Mouse (Mus musculus) stomach, embryonic 15.5 days (tissue): ENCODE results near the gene Tmsb15b2. TPM values are rescaled to one million over a fixed set of nuclear protein-coding genes. Genes with fewer than 3 reads are reported as not detected.
"Not testable (repeated sequence)": the region's sequence is repeated elsewhere in the genome, so short reads cannot be mapped to it uniquely, and the experiment has no call there.

Source experiments
- ATAC-seq: fragments of 200-750 bp; cut with Nextera tagmentation; 2 replicates; pipeline ENCODE4 v1.8.0; 2017; ENCODE audit warnings: low read depth, moderate number of reproducible peaks, moderate TSS enrichment; ENCODE audit not compliant: insufficient read depth, low FRiP score
- H3K27ac ChIP-seq: fragments of 300-500 bp; sonication (generic); 2 replicates; pipeline ENCODE4 v1.5.1; 2015; ENCODE audit warnings: mild to moderate bottlenecking, inconsistent platforms
- H3K27me3 ChIP-seq: fragments of 300-500 bp; sonication (generic); replicated peaks from 2 replicates; pipeline ENCODE4 v1.6.1; 2015; ENCODE audit warnings: inconsistent platforms
- H3K36me3 ChIP-seq: fragments of 300-500 bp; sonication (generic); 2 replicates; pipeline ENCODE4 v1.6.1; 2015; ENCODE audit warnings: inconsistent platforms
- H3K4me1 ChIP-seq: fragments of 300-500 bp; sonication (generic); 2 replicates; pipeline ENCODE4 v1.6.1; 2015; ENCODE audit warnings: inconsistent platforms
- H3K4me2 ChIP-seq: fragments of 300-500 bp; sonication (generic); 2 replicates; pipeline ENCODE4 v1.6.1; 2015; ENCODE audit warnings: mild to moderate bottlenecking, inconsistent platforms
- H3K4me3 ChIP-seq: fragments of 300-500 bp; sonication (generic); replicated peaks from 2 replicates; pipeline ENCODE4 v1.5.1; 2015; ENCODE audit warnings: inconsistent platforms
- H3K9ac ChIP-seq: fragments of 300-500 bp; sonication (generic); 2 replicates; pipeline ENCODE4 v1.6.1; 2015; ENCODE audit warnings: inconsistent platforms
- H3K9me3 ChIP-seq: fragments of 300-500 bp; sonication (generic); 2 replicates; pipeline ENCODE4 v1.6.1; 2016; ENCODE audit warnings: inconsistent platforms
- WGBS: fragments of 180-500 bp; shearing (Covaris S2); methylation state at CpG from one replicate; pipeline ENCODE4 v1.1.7; 2015; 5-methylcytosine and 5-hydroxymethylcytosine counted together
- polyA plus RNA-seq: library from polyadenylated mRNA; unstranded; fragments of >200 nt; fragmentation: Nextera tagmentation; extraction: Ambion mirVana; gene quantifications from 2 replicates; pipeline ENCODE4 v1.2.1, GENCODE M21; 2015

Gene Tmsb15b2
- 41.3 and 52.1 TPM in 2 replicates for polyA plus RNA-seq

DNA sequence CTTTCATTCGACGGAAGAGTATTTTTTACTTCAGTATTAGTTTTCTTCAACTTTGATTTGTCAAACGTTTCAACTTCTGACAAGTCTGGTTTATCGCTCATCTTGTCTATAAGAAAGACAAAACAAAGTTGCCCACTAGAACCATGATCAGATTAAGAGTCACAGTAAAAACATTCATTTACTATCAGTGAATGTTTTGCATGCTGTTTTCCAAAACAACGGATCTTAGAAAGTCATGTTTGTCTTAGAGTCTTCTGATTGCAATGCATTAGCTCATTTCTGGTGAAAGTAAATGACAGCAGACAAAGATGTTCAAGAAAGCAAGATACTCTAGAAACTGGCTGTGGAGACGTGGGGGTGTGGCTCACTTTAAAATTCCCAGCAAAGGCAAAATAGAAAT lies at the start of gene Tmsb15b2:
TSS of gene Tmsb15b2 (minus strand) at position 101 of the 400 bp plus-strand sequence.
- not testable (repeated sequence) for H3K9me3 ChIP-seq, H3K36me3 ChIP-seq, H3K27ac ChIP-seq, H3K27me3 ChIP-seq, H3K4me1 ChIP-seq, ATAC-seq
- WGBS, result 82% methylated on average over 6 of the region's 6 CpGs
- H3K9ac ChIP-seq, result peak within 1 kb of the TSS; percentile 34; the same call in 1 of the 2 replicates
- peak within 1 kb of the TSS; percentile 45 for H3K4me3 ChIP-seq
- H3K4me2 ChIP-seq, result peak within 1 kb of the TSS; percentile 54

- H3K4me3 ChIP-seq, result no peak overlapping the region
- no peak for ATAC-seq
- H3K4me2 ChIP-seq, result no peak overlapping the region
- H3K4me1 ChIP-seq, result no peaks in the 10 kb centered on the region
- no peaks in the 10 kb centered on the region for H3K9me3 ChIP-seq
- H3K27ac ChIP-seq, result no peak overlapping the region
- H3K36me3 ChIP-seq, result no peaks in the 10 kb centered on the region
- 26% methylated on average over 1 of the region's 1 CpGs for WGBS
- no peak overlapping the region for H3K9ac ChIP-seq
- H3K27me3 ChIP-seq, result no peaks in the 10 kb centered on the region
Observed at GRCm38 (mm10) chrX:137019310-137019709, 44.0 kb upstream of the Tmsb15b2 start.

- WGBS, result 80% methylated on average over 1 of the region's 1 CpGs
- Histone ChIP-seq H3K4me2 (no peak overlapping the region), H3K27me3 (no peaks in the 10 kb centered on the region), H3K27ac (no peak overlapping the region), H3K9me3 (no peaks in the 10 kb centered on the region), H3K9ac (no peak overlapping the region), H3K36me3 (no peaks in the 10 kb centered on the region), H3K4me1 (no peaks in the 10 kb centered on the region), H3K4me3 (no peak overlapping the region)
- ATAC-seq, result no peak
Observed at GRCm38 (mm10) chrX:137017668-137018067, 42.4 kb upstream of the Tmsb15b2 start.

DNA sequence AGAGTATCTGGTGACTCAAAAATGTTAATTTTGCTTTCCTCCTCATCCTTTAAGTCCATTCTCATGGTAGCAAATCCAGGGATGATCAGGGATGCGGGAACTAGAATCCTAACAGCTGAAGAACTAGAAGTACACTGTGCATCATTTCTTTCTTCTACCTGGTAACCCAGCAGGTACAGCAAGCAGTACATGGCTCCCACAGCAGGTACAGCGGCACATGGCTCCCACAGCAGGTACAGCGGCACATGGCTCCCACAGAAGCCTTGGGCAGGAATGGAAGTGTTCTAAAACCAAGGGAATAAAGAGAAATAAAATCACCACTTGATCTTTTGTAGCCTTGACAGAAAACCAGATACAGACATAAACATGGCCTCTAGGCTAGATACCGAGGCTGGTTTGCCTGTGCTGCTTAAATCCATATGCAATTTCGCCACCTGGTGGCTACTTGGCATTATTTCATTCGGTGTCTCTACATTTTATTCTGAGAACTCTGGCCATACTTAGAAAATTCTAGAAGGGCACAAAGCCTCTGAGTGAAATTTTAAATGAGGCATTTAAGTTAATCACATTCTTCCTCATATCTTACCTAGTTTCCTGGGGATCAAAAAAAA lies 39.9 kb upstream of the Tmsb15b2 start:
- WGBS, result 49% methylated on average over 6 of the region's 6 CpGs
- ATAC-seq, result no peak
- no peak overlapping the region for H3K27ac ChIP-seq
- H3K27me3 ChIP-seq, result no peaks in the 10 kb centered on the region
- H3K4me2 ChIP-seq, result no peak overlapping the region
- H3K9me3 ChIP-seq, result no peaks in the 10 kb centered on the region
- H3K4me1 ChIP-seq, result no peaks in the 10 kb centered on the region
- no peaks in the 10 kb centered on the region for H3K36me3 ChIP-seq
- H3K9ac ChIP-seq, result no peak overlapping the region
- H3K4me3 ChIP-seq, result no peak overlapping the region

DNA sequence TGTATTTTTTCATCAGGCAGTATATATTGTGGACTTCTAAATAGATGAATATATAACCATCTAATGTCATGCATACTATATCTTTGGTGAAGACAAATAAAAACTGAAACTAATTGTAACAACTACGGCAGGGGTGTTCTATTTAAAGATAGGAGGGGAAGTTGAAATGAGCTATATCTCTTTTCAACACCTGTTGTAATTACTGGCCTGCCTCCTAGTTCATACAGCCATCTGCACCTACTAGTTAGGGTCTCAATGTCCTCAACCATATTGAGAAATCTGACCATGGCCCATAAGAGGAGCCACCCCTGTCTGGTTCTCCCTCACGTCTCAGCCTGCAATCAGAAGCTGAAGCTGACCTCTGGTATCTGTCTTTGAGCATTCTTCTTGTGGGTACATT lies 21.0 kb upstream of the Tmsb15b2 start:
- Histone ChIP-seq H3K4me3 (no peak overlapping the region), H3K9me3 (no peaks in the 10 kb centered on the region), H3K4me1 (no peaks in the 10 kb centered on the region), H3K27me3 (no peaks in the 10 kb centered on the region), H3K36me3 (no peaks in the 10 kb centered on the region), H3K27ac (no peak overlapping the region), H3K9ac (no peak overlapping the region), H3K4me2 (no peak overlapping the region)
- no peak for ATAC-seq
- WGBS, result 76% methylated on average over 2 of the region's 2 CpGs

- H3K27me3 ChIP-seq, result no peaks in the 10 kb centered on the region
- ATAC-seq, result no peak
- no peaks in the 10 kb centered on the region for H3K4me1 ChIP-seq
- H3K4me2 ChIP-seq, result peak overlapping the region; percentile 70
- H3K36me3 ChIP-seq, result no peaks in the 10 kb centered on the region
- peak overlapping the region; percentile 38; the same call in 1 of the 2 replicates for H3K4me3 ChIP-seq
- H3K9ac ChIP-seq, result no peak overlapping the region
- H3K27ac ChIP-seq, result no peak overlapping the region
- no peaks in the 10 kb centered on the region for H3K9me3 ChIP-seq
- WGBS, result 48% methylated on average over 14 of the region's 14 CpGs
Observed at GRCm38 (mm10) chrX:136993641-136994040, 18.3 kb upstream of the Tmsb15b2 start.

GRCm38 (mm10) chrX:136992978-136993547 lies 17.8 kb upstream of the Tmsb15b2 start, which contains the start of gene Zcchc18:
Zcchc18 (plus strand) TSS chrX:136993155.
- H3K4me2 ChIP-seq, result peak within 1 kb of the TSS; percentile 70
- no peaks in the 10 kb centered on the region for H3K9me3 ChIP-seq
- H3K4me1 ChIP-seq, result no peaks in the 10 kb centered on the region
- H3K36me3 ChIP-seq, result no peaks in the 10 kb centered on the region
- WGBS, result 18% methylated on average over 26 of the region's 26 CpGs
- no peak within 1 kb of the TSS for H3K9ac ChIP-seq
- peak; percentile 87; the same call in 1 of the 2 replicates for ATAC-seq
- no peaks in the 10 kb centered on the region for H3K27me3 ChIP-seq
- H3K27ac ChIP-seq, result no peak within 1 kb of the TSS
- H3K4me3 ChIP-seq, result peak within 1 kb of the TSS; percentile 38

DNA sequence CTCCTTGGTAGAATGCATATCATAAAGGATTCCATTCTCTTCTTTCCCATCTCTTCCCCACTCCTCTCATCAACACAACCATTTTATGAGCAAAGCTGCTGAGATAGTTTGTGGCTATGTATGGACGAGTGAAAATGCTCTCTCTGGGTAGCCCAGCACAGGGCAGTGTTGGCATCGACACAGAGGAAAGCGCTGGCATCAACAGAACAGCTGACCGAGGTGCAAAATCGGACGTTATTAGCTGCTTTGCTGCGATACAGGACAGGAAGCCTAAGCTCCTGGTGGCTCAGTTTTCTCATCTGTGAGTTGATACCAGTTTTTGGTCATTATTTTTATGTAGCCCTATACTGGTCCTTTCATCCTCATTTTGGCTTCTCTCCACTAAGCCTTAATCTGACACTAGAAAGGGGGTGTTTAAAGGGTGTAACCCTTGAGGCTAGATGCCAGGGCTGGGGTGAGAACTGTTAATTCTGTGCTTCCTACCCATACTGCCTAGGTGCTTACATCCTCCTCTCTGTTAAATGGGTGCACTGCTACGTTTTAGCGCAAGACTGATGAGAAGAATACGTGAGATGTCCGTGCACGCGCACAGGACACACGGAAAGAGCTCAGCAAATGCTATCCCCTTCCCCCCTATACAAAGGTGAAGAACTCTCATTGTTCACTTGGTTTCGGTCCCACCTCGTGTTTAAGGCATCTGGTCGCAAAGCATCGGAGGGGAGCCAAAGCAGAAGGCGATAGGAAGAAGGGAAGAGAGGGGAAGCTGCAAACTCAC lies 17.1 kb upstream of the Tmsb15b2 start:
- Histone ChIP-seq H3K4me1 (no peaks in the 10 kb centered on the region), H3K4me3 (peak overlapping the region; percentile 38), H3K4me2 (peak overlapping the region; percentile 70), H3K9me3 (no peaks in the 10 kb centered on the region), H3K9ac (no peak overlapping the region), H3K27ac (no peak overlapping the region), H3K36me3 (no peaks in the 10 kb centered on the region), H3K27me3 (no peaks in the 10 kb centered on the region)
- WGBS, result 18% methylated on average over 19 of the region's 19 CpGs
- ATAC-seq, result no peak

- Histone ChIP-seq H3K4me3 (no peak overlapping the region), H3K9me3 (no peaks in the 10 kb centered on the region), H3K27me3 (no peaks in the 10 kb centered on the region), H3K27ac (no peak overlapping the region), H3K9ac (no peak overlapping the region), H3K4me1 (no peaks in the 10 kb centered on the region), H3K4me2 (no peak overlapping the region), H3K36me3 (no peaks in the 10 kb centered on the region)
- no peak for ATAC-seq
- 62% methylated on average over 2 of the region's 2 CpGs for WGBS
Observed at GRCm38 (mm10) chrX:136991274-136991673, 16.0 kb upstream of the Tmsb15b2 start.

DNA sequence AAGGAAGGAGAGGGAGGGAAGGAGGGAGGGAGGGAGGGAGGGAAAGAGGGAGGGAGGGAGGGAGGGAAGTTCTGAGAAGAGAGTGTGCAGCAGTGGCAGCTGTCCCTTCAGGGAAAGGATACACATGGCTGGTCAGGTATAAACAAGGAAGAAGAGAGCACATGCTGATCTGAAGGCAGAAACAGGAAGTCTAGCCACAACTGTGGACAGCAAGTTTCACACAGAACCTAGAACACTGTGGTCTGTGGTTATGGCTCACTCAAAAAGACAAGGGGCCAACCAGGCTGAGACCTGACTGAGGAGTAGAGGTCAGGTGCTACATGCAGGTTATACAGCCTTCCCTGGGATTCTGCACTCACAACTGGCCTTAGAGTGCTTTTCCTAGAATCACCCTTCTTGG lies 10.7 kb upstream of the Tmsb15b2 start:
- H3K4me2 ChIP-seq, result no peak overlapping the region
- H3K4me1 ChIP-seq, result no peaks in the 10 kb centered on the region
- H3K4me3 ChIP-seq, result no peak overlapping the region
- H3K9ac ChIP-seq, result no peak overlapping the region
- no peak overlapping the region for H3K27ac ChIP-seq
- H3K36me3 ChIP-seq, result no peaks in the 10 kb centered on the region
- no peaks in the 10 kb centered on the region for H3K9me3 ChIP-seq
- no peaks in the 10 kb centered on the region for H3K27me3 ChIP-seq
- ATAC-seq, result no peak

DNA sequence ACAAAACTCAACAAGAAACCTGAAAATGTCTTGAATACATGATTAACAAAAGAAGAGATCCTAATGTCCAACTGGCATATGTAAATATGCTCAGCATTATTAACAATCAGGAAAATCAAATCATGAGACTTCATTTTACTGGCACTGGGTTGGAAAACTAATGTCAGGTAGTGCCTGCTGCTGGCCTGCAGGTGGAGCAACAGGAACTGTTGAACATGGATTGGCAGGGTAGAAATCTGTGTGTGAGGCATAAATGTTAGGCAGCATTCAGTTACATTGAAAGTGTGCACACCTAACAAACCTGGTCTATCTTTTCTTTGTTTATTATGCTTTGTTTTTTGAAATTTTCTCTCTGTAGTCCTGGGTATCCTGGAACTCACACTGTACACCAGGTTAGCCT lies 3.3 kb upstream of the Tmsb15b2 start:
- ATAC-seq, result no peak
- no peaks in the 10 kb centered on the region for H3K9me3 ChIP-seq
- H3K9ac ChIP-seq, result no peak overlapping the region
- H3K4me3 ChIP-seq, result no peak overlapping the region
- H3K4me1 ChIP-seq, result no peaks in the 10 kb centered on the region
- H3K36me3 ChIP-seq, result no peaks in the 10 kb centered on the region
- no peak overlapping the region for H3K27ac ChIP-seq
- H3K27me3 ChIP-seq, result no peaks in the 10 kb centered on the region
- no peak overlapping the region for H3K4me2 ChIP-seq

GRCm38 (mm10) chrX:136976424-136977084 lies 1.3 kb upstream of the Tmsb15b2 start, which contains the start of the genes Tmsb15l and Tmsb15b1:
Tmsb15l (minus strand) TSS chrX:136976869.
Tmsb15b1 (minus strand) TSS chrX:136976874.
- peak within 1 kb of the TSS; percentile 45 for H3K4me3 ChIP-seq
- H3K27ac ChIP-seq, result no peak within 1 kb of the TSS
- no peaks in the 10 kb centered on the region for H3K36me3 ChIP-seq
- peak; percentile 100 for ATAC-seq
- H3K9me3 ChIP-seq, result no peaks in the 10 kb centered on the region
- peak within 1 kb of the TSS; percentile 34 for H3K9ac ChIP-seq
- no peaks in the 10 kb centered on the region for H3K4me1 ChIP-seq
- H3K27me3 ChIP-seq, result no peaks in the 10 kb centered on the region
- H3K4me2 ChIP-seq, result peak within 1 kb of the TSS; percentile 54
- WGBS, result 26% methylated on average over 15 of the region's 15 CpGs
